Mouse (Mus musculus) cerebellum, postnatal 14 days (tissue): ENCODE measurements around the gene BC005624.

Source experiments
- DNase-seq, 2 experiments: peaks; one replicate each; pipeline ENCODE4 v3.0.0; 2021; ENCODE audit warnings: mixed read lengths in 2 of 2

The BC005624 gene

DNA sequence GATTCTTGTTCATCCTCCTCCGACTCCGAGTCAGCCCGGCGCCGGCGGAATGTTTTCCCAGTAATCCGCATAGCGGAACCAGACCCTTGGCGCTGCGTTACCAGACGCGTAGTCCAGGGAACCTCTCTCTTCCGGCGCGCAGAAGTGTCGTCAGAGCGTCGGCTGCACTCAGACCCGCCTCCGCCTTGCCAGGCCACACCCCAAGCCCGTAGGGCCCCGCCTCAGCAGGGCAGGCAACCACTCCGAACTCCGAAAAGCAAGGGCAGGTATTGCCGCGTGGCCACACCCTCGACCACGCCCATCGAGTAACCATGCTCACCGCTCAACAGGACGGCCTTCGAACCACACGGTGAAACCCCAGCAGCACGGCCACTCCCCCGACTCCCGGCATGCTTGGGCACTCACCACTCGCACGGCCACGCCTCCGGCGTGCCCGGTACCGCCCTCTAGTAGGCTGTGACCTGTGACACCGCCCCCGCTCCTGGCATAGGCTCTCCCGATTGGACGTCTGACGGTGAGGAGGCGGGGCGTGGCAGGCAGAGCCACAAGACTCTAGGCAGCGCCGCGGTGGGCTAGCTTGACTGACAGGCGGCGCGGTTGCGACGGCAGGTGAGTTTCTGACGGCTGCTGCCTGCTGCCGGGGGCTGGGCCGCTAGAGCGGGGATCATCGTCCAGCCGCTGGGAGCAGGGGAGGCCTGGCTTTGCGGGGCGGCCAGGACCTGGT lies at the start of gene BC005624, which contains the start of gene Usp20:
BC005624 (minus strand) TSS at position 412 of the 724 bp plus-strand sequence.
Usp20 (plus strand) TSS at position 490 of the 724 bp plus-strand sequence.
- DNase-seq, result peak; percentile 99

DNA sequence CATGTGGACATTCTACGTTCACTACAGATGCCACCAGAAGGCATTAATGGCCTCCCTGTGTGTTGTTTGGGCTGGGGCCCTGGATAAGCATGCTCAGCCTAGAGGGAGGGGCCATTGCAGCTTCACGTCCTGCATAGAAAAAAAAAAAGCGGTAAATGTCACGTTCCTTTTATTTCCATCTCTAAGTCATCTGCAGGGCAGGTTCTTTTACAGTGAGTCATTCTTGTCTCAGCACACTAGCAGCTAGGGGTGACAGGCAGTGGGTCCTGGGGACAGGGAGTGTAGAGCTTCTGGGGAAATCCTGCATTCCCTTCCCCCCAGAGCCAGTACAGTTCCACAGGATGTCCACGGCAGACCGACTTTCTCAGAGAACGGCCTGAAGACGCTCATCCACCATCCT lies 44.6 kb upstream of the BC005624 start:
- DNase-seq, result no peak

GRCm38 (mm10) chr2:31025458-31025857 lies 43.5 kb upstream of the BC005624 start:
- DNase-seq, result no peak

DNA sequence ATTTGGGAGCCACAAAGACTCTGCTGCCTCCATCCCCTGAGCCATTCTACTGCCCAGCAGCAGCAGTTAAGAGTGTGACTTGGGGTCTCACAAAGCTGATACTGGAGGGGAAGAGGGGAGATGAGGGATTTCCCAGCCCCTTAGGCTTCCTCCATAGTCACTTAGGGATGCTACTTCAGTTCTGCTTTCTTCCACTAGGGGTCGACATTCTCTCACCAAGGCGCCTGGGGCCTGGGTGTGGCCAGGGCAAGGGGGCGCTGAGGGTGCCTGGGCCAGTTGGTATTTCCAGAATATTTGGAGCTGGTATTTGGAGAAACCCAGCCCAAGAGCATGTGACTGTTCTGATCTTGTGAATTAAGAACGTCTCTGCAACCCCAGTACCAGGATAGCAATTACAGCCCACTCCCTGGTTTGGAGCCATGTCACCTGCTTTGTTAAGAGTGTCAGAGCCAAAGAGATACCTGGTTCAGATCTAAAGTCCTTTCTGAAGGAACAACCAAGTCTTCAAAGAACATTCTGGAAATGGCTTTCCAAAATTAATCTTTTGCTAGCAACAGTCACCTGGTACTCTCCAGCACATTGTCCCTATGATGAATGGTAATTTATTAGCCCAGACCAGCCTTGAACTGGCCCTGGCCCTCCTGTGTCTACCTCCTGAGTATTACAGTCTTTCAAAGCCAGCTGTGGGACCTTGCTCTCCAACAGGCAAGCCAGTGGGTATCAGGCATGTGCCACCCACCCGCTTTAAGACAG lies 42.8 kb upstream of the BC005624 start:
- peak; percentile 88 to 90 for DNase-seq

GRCm38 (mm10) chr2:31023940-31024339 lies 41.9 kb upstream of the BC005624 start:
- peak; percentile 44 to 53 for DNase-seq

GRCm38 (mm10) chr2:31020202-31020601 lies 38.2 kb upstream of the BC005624 start:
- peak in 1 of 2 experiments; percentile 58 for DNase-seq

GRCm38 (mm10) chr2:31019011-31019410 lies 37.0 kb upstream of the BC005624 start:
- DNase-seq, result peak; percentile 73 to 77

DNA sequence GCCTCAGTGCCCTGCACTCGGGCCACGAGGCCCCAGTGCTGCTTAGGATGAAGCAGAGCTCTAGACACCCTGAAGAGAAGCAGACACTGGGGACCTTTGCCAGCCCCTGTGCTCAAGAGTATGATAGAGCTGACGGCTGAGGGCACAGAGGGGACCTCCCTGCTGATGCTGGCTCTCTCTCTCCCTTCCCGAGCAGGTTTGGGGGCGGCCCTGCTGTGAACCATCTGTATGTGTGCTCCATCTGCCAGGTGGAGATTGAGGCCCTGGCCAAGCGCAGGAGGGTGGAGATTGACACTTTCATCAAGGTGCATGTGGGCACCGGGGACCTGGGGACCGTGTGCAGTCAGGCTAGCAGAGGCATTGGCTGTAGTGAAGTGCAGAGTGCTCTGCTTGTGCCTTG lies 36.5 kb upstream of the BC005624 start:
- DNase-seq, result peak; percentile 88 to 94

DNA sequence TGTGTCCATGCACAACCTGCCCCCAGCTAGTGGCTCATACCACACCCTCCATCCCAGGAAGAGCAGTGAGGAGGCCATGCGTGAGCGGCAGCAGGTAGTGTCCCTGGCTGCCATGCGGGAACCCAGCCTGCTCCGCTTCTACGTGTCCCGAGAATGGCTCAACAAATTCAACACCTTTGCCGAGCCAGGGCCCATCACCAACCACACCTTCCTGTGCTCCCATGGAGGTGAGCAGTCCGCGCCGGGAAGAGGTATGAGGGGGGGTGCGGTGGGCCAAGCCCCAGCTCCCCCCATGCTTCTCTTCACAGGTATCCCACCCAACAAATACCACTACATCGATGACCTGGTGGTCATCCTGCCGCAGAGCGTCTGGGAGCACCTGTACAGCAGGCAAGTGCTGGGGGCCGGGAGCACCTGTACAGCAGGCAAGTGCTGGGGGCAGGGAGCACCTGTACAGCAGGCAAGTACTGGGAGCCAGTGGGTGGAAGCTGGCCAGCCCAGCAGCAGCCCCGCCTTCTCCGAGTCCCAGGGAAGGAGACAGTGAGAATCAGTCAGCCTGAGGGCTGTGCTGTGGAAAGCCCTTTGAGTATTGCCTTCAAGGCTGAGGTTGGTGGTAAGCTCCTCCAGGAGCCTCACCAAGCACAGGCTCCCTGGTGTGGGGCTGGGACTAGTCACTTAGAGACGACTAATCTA lies 35.8 kb upstream of the BC005624 start:
- peak in 1 of 2 experiments; percentile 62 for DNase-seq

DNA sequence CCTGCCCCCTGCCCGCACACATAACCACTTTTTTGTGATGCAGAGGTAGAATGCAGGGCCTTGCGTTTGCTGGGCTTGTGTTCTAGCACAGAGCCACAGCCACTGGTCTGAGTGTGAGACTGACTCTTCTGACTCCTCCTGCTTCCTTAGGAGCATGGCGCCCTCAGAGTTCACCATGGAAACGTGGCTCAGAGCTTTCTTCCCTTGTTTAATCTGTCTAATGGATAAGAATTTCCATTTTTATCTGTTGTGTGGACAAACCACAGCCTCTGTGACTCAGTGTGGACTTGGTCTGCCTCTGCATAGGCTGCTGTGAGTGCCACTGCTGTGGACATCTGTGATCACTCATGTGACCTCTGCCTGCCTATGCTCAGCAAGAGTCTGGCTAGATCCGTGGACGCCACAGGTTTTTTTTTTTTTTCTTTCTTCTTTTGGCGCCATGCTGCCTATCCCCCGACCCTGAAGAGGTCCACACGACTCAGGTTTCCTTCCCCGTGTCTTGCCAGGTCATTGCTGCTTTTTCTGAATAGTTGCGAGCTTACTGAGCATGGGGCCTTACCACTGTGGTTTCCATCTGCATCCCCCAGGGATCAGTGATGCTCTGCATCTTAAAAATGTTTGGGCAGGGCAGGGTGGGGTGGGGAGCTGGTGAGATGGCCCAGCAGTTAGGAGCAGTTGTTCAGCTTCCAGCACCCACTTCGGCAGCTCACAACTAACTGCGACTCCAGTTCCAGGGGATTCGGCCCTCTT lies 31.5 kb upstream of the BC005624 start:
- DNase-seq, result no peak

DNA sequence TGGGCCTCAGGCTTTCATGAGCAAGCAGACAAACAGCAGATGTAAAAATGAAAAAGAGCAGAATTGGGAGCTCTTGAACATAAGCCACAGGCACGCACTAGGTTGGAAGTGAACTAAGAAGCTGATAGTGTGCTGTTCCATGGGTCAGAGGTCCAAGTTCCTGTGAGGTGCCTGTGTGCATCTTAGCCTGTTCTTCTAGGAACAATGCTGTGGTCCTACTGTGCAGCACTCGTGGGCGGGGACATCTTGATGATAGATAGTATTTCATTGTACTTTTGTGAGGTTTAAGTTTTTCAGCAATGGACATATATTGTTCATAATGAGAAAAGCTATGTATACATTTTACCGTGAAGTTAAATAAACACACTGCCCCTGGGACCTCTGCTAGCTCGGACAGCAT lies 25.2 kb upstream of the BC005624 start:
- DNase-seq, result no peak

GRCm38 (mm10) chr2:31006434-31006833 lies 24.4 kb upstream of the BC005624 start:
- DNase-seq, result no peak

- no peak for DNase-seq
These were observed 23.5 kb upstream of the BC005624 start for GRCm38 (mm10) chr2:31005453-31005852.

DNA sequence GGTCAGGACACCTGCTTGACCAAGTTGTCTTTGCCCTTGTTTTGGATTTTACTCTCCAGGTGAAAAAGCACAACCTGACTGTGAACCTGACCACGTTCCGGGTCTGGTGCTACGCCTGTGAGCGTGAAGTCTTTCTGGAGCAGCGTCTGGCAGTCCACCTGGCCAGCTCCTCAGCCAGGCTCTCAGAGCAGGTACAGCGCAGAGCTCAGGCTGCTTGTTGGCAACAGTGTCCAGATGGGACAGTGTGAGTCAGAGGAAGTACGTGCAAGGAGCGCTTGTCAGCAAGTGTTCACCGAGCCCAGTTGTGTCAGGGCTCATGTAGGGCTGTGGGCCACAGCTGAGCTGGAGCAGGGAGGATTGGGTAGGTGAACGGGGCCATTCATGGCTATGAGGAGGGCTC lies 20.9 kb upstream of the BC005624 start:
- no peak for DNase-seq

DNA sequence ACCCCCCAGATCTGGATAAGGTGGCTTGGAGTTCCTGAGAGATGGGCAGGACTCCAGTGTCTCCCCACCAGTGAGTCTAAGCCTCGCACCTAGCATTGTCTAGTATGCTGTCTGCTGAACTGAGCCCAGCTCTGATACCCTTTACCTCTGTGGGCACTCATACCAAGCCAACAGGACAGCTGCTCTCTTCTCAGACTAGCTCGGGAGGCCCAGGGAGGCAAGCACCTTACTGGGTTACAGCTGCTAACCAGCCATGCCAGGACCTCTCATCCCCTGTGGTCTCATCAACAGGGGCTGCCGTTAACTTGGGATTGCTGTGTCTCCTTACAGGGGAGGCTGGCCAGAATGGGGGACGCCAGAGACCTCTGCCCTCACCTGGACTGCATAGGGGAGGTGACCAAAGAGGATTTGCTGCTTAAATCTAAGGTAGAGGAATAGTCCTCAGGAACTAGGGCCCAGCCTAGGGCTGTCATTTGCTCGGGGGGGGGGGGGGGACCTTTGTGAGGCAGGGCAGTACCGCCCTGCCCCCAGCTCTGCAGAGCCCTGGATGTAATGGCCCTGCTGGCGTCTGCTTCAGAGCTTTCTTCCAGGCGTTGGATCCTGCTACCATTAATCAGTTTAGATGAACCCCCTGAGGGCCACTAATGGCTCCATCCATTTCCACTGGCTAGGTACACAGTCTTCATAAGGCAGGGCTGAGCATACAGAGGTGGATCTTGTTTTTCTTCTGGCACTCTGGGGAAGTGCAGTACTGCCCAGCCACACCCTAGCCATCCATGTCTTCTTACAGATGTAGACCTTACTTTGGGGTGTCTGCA lies 16.7 kb upstream of the BC005624 start:
- no peak for DNase-seq

DNA sequence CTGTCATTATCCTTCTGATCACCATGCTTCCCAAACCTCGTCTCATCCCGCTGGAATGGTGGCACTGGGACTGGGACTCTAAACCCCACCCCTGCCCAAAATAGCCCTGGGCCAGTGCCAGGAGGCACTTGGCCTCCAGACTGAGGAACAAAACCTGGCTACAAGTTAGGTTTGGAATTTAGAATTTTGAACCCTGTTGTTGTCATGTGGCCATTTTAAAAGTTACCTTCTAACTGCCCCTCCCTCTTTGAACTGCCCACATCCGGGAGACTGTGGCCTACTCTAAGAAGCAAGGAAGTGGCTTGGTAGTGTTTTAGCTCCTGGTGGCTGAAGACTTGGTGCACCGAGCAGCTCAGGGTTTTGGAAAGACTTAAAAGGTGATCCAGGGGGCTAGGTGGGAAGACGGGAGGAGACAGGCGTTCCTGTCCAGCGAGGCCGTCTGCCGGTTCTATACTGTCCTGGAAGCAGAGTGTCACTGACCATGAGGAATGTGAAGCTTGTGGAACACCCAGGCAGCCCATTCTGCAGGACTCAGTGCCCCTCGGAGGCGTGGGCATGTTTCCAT lies 13.5 kb upstream of the BC005624 start:
- DNase-seq, result peak; percentile 53 to 59

DNA sequence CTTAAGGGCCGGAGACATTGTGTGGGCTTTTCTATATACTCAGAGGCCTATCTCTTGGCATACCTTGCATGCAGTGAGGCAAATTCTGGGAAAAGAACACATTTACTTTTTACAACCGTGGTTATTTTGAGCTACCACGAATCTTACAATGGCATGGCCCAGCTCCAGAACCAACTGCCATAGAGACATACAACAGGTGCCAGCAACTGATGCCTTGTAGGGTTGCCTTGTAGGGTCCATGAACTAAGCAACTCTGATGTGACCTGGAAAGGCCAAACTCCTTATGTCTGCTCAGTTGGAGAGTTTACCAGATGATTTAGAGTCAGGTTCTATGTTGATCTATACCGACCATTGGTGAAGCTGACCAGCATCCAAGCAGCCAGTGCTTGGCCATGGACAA lies 12.9 kb upstream of the BC005624 start:
- no peak for DNase-seq

DNA sequence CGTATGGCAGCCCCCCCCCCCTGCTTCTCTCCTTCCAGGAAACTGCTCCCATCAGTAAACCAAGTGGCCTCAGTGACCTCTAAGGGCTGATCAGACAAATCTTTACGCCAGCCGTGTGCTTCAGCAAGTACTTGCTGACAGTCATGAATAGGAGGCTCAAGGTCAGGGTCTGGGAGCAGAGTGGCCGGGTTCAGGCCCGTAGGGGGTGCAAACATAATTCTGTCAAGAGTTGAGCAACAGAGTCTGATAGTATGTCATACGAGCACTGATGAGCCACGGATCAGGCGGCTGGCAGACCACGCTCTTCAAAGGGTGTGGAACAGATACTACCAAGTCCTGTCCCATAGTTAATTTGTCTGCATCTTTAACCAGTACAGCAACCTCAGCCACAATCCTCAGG lies 8.2 kb upstream of the BC005624 start:
- no peak for DNase-seq

DNA sequence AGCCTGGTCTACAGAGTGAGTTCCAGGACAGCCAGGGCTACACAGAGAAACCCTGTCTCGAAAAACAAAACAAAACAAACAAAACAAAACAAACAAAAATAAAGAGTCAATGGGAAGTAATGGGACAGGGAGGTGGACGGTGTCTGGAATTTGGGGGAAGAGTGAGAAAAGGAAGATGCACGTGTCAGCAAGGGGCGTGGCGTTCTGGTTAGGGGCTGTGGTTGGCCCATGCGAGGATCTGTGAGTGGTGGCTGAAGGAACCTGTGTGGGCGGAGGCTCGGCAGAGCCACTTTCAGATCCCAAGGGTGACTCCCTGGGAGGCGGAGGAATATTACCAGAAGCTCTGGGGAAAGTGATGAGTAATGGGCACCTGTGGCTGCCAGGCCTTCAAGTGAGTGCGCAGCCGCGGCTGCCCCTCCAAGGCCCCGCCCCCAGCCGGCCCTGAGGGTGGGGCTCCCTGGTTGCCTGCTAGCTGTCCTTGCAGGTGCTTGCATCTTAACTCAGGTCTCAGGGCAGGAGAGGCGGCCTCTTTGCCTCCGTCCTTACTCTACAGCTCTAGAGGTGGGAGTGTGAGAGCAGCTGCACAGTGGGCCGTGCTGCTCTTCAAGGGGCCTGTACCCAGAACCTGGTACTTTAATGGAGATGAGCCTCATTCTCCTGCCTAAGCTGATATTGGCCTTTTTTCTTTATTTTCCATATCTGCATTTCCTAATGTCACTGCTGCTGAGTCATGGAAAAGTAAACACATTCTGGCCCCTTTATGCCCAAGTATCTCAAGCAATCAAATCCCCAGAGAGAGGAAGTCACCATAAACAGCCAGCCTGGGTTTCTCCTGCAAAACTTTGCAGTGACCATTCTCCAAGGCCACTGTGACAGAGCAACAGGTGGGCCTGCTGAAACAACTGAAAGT lies 3.4 kb upstream of the BC005624 start:
- no peak for DNase-seq

- DNase-seq, result peak; percentile 38 to 51
These were observed 1.0 kb upstream of the BC005624 start for GRCm38 (mm10) chr2:30983024-30983423.
